Mouse (Mus musculus) T-helper 17 cell (primary cell): ENCODE measurements at regions not wholly inside any gene's neighbourhood (a gene's known extent, or its start where the extent isn't known, plus 50 kb on each side); places are given as distances from the start of the nearest gene placed in this dataset.
"Not testable (repeated sequence)": the region's sequence is repeated elsewhere in the genome, so short reads cannot be mapped to it uniquely, and the experiment has no call there.

Experiments
- in situ Hi-C, 2 experiments: fragments of 300-600 bp; cut with MboI, MseI; formaldehyde crosslinking; loops; 1 replicate in 1 of 2; 2 replicates in 1 of 2; pipeline ENCODE4 v1.15.1; 2025; ENCODE audit warnings: high pct_unique_total_duplicates in 2 of 2

- in situ Hi-C loops = loop anchor here in 1 of 2 experiments (10.0 kb wide), 1 partner anchor 396 kb away; no protein-coding TSS in a partner anchor
Measured at GRCm38 (mm10) chr17:58820588-58821195, 170.5 kb downstream of the Pdzph1 start.

- in situ Hi-C loops = no loop called here
Measured at GRCm38 (mm10) chr17:58819339-58819738, 171.8 kb downstream of the Pdzph1 start.

- in situ Hi-C loops = not testable (repeated sequence)
Measured at GRCm38 (mm10) chr17:58775451-58775850, 215.7 kb downstream of the Pdzph1 start.

GRCm38 (mm10) chr17:58773595-58773994 is 217.6 kb downstream of the Pdzph1 start:
- in situ Hi-C loops = no loop called here

GRCm38 (mm10) chr17:58765141-58765540 is 226.0 kb downstream of the Pdzph1 start:
- in situ Hi-C loops = no loop called here

GRCm38 (mm10) chr17:58749000-58749399 is 242.2 kb downstream of the Pdzph1 start:
- in situ Hi-C loops = no loop called here

GRCm38 (mm10) chr17:58748264-58748663 is 242.9 kb downstream of the Pdzph1 start:
- in situ Hi-C loops = no loop called here

- in situ Hi-C loops = no loop called here
Measured at GRCm38 (mm10) chr17:58710748-58711478, 280.3 kb downstream of the Pdzph1 start.

- in situ Hi-C loops = no loop called here
Measured at GRCm38 (mm10) chr17:58690211-58690610, 301.0 kb downstream of the Pdzph1 start.

- in situ Hi-C loops = no loop called here
Measured at GRCm38 (mm10) chr17:58672291-58672690, 318.9 kb downstream of the Pdzph1 start.

- in situ Hi-C loops = no loop called here
Measured at GRCm38 (mm10) chr17:58668036-58668435, 323.1 kb downstream of the Pdzph1 start.

GRCm38 (mm10) chr17:58643793-58644192 is 347.4 kb downstream of the Pdzph1 start:
- in situ Hi-C loops = no loop called here

GRCm38 (mm10) chr17:58642273-58642672 is 348.9 kb downstream of the Pdzph1 start:
- in situ Hi-C loops = no loop called here

GRCm38 (mm10) chr17:58598911-58599310 is 392.3 kb downstream of the Pdzph1 start:
- in situ Hi-C loops = no loop called here

- in situ Hi-C loops = no loop called here
Measured at GRCm38 (mm10) chr17:58596661-58597060, 394.5 kb downstream of the Pdzph1 start.

GRCm38 (mm10) chr17:58587946-58588345 is 403.2 kb downstream of the Pdzph1 start:
- in situ Hi-C loops = no loop called here

GRCm38 (mm10) chr17:58572885-58573284 is 418.3 kb downstream of the Pdzph1 start:
- in situ Hi-C loops = no loop called here
